Mouse (Mus musculus): ENCODE results near the gene Iqgap2. TPM values are rescaled to one million over a fixed set of nuclear protein-coding genes. Genes with fewer than 3 reads are reported as not detected.

Iqgap2 gene
- polyA plus RNA-seq, 1 experiment: 44.1 TPM

DNA sequence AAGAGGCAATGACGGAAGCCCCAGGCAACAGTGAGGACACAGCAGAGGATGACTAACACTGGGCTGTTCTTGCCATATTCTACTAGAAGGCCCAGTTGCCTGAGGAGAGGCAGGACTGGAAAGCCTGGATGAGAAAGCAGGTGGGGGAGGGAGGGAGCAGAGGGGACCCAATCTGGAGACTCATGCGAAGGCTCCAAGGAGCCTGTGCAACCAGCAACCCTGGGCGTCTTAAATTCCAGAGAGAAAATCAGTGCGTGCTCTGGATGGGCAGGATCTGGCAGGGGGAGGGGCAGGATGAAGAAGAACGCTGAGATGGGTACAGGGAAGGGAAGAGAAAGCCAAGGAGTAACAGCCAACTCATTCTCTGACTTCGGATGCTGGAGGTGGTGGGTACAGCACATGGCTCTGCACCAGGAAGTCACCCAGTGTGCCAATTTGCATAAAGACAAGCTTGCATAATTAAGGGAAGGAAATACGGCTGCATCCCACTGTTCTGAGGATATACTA lies 42.2 kb downstream of the Iqgap2 start:
- peaks cover 17% of the 10 kb centered on the region; the same call in 1 of the 2 replicates for H3K4me1 ChIP-seq (ENCODE audit: control insufficient read depth, insufficient read depth, insufficient read length, low read length)
- H3K27ac ChIP-seq (ENCODE audit: insufficient read depth, low read depth, low read length): no peak overlapping the region
- TF ChIP-seq POLR2A (IDR thresholded peaks at IDR 0.05; ENCODE audit: low read depth, low read length): no peak
- TF ChIP-seq CTCF (IDR thresholded peaks at IDR 0.05; ENCODE audit: extremely low read depth, insufficient read length, insufficient replicate concordance, low read depth, low read length): no peak
- H3K4me3 ChIP-seq (ENCODE audit: low read depth, low read length): no peak overlapping the region
- no peaks in the 10 kb centered on the region for H3K36me3 ChIP-seq (ENCODE audit: control insufficient read depth, insufficient read depth, low read length)
- WGBS: 78% methylated on average over 7 of the region's 7 CpGs
- H3K27me3 ChIP-seq (ENCODE audit: control insufficient read depth, insufficient read depth, low read length): no peaks in the 10 kb centered on the region

DNA sequence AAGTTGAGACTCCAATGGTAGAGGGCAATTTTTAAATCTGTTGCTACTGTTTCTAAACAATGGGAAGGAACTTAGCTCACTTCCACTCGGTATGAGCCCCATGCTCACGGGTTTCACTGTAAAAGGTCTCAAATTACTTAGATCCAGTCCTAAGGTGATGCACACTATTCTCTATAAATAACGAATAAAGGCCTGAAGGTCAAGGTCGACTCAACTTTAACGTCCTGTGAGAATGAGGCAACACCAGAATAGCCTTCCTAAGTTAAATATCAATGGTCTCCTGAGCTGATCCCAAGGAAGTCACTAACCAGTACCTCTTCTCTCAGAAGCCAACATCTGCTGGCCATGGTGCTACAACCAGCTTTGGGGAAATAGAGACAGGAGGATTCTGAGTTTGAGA lies 45.4 kb downstream of the Iqgap2 start:
- no peak for TF ChIP-seq POLR2A (IDR thresholded peaks at IDR 0.05; ENCODE audit: low read depth, low read length)
- TF ChIP-seq CTCF (IDR thresholded peaks at IDR 0.05; ENCODE audit: extremely low read depth, insufficient read length, insufficient replicate concordance, low read depth, low read length): no peak
- H3K36me3 ChIP-seq (ENCODE audit: control insufficient read depth, insufficient read depth, low read length): no peaks in the 10 kb centered on the region
- H3K27me3 ChIP-seq (ENCODE audit: control insufficient read depth, insufficient read depth, low read length): no peaks in the 10 kb centered on the region
- no peak overlapping the region for H3K4me3 ChIP-seq (ENCODE audit: low read depth, low read length)
- H3K27ac ChIP-seq (ENCODE audit: insufficient read depth, low read depth, low read length): no peak overlapping the region
- WGBS: 86% methylated on average over 5 of the region's 5 CpGs
- H3K4me1 ChIP-seq (ENCODE audit: control insufficient read depth, insufficient read depth, insufficient read length, low read length): peaks cover 16% of the 10 kb centered on the region; the same call in 1 of the 2 replicates

DNA sequence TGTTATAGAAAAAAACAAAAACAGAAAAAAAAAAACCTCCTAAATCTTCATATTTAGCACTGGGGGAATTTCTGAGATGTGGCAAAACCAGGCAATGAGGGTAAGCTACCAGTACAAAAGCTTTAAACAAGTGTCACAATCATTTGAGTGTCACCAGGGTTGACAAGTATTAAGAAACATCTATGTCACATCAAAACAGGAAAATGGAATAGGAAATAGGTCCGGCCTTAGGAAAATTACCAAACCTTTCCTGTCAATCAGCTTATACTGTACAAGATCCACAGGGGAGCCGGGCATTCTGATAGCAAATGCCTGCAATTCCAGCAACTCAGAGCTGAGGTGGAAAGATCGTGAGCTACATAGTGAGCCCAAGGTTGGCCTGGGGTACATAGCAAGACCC lies 46.8 kb downstream of the Iqgap2 start:
- Histone ChIP-seq H3K27me3 (ENCODE audit: control insufficient read depth, insufficient read depth, low read length) (no peaks in the 10 kb centered on the region), H3K36me3 (ENCODE audit: control insufficient read depth, insufficient read depth, low read length) (no peaks in the 10 kb centered on the region), H3K4me3 (ENCODE audit: low read depth, low read length) (no peak overlapping the region), H3K4me1 (ENCODE audit: control insufficient read depth, insufficient read depth, insufficient read length, low read length) (peaks cover 23% of the 10 kb centered on the region; the same call in 1 of the 2 replicates), H3K27ac (ENCODE audit: insufficient read depth, low read depth, low read length) (0 out of 2 replicates have a peak overlapping the region, but pooled peaks have one; percentile 14)
- TF ChIP-seq CTCF (IDR thresholded peaks at IDR 0.05; ENCODE audit: extremely low read depth, insufficient read length, insufficient replicate concordance, low read depth, low read length) (no peak), POLR2A (IDR thresholded peaks at IDR 0.05; ENCODE audit: low read depth, low read length) (no peak)
- 83% methylated on average over 3 of the region's 3 CpGs for WGBS

DNA sequence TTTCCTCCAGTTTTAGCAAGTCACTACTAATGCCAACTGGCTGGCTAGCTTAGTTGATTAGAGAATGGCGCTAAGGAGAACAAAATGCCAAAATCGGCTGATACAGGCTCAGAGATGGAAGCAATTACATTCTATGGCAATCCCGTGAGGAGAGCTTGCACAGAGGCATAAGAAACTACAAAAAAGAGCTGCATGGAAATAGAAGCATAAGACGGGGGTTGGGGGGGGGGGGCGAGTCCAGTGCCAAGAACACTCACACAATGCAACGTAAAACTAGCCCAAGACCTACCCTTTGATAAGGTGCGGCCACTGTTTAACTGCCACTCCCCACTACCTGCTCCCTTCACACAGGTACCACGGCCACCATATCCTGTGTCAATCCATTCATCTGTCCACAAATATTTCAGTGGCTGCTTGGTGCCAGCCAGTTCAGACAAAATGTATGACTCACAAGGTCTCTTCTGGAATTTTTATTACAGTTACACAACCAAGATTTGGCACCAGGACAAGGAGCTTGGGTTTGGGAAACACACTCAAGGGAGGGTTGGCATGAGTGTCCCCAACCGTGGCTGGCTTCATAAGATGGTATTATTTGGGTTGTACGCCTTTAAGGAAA lies 48.2 kb downstream of the Iqgap2 start:
- WGBS: 31% methylated on average over 10 of the region's 10 CpGs
- Histone ChIP-seq H3K36me3 (ENCODE audit: control insufficient read depth, insufficient read depth, low read length) (no peaks in the 10 kb centered on the region), H3K27ac (ENCODE audit: insufficient read depth, low read depth, low read length) (peak overlapping the region; percentile 90), H3K4me1 (ENCODE audit: control insufficient read depth, insufficient read depth, insufficient read length, low read length) (peaks cover 24% of the 10 kb centered on the region; the same call in 1 of the 2 replicates), H3K27me3 (ENCODE audit: control insufficient read depth, insufficient read depth, low read length) (no peaks in the 10 kb centered on the region), H3K4me3 (ENCODE audit: low read depth, low read length) (no peak overlapping the region)
- TF ChIP-seq POLR2A (IDR thresholded peaks at IDR 0.05; ENCODE audit: low read depth, low read length): no peak
- no peak for TF ChIP-seq CTCF (IDR thresholded peaks at IDR 0.05; ENCODE audit: extremely low read depth, insufficient read length, insufficient replicate concordance, low read depth, low read length)

DNA sequence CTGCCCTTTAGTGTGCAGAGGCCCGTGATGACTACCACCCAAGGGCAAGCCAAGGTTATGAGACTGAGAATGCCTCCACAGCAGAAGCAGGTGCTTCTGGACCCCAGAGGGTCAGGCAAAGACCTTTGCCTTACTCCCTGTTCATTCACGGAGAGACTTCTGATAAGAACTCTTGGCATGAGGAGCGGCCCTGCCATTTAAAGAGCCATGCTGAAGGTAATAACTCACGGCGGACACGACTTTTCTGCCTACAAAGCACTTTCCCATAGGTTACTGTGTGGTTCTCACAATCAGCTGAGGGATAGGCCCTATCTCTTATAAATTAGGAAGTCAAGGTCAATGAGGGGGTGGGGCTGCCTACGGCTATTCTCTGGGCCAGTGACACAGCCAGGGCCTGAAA lies 48.9 kb downstream of the Iqgap2 start:
- TF ChIP-seq CTCF (IDR thresholded peaks at IDR 0.05; ENCODE audit: extremely low read depth, insufficient read length, insufficient replicate concordance, low read depth, low read length) (no peak), POLR2A (IDR thresholded peaks at IDR 0.05; ENCODE audit: low read depth, low read length) (no peak)
- WGBS: 23% methylated on average over 7 of the region's 7 CpGs

DNA sequence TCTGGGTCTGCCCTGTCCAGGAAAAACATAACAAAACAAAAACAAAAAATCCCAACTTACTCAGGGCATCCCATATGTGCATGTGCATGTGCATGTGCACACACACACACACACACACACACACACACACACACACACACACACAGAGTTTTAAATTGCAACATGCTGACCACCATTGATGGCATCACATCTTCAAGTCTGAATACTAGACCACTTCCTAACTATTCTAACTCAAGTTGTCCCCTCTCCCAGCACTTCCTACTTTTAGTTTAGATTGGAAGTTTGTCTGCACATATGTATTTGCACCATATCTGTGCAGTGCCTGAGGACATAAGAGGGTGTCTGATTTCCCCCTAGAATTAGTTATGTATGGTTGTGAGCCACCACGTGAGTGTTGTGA lies 49.8 kb downstream of the Iqgap2 start:
- WGBS: 75% methylated on average over 1 of the region's 1 CpGs

More for the DNA sequence above, 48.9 kb downstream of the Iqgap2 start:
- Histone ChIP-seq H3K4me3 (ENCODE audit: low read depth, low read length) (no peak overlapping the region; the same call in 1 of the 2 replicates), H3K27ac (ENCODE audit: insufficient read depth, low read depth, low read length) (peak overlapping the region; percentile 51), H3K27me3 (ENCODE audit: control insufficient read depth, insufficient read depth, low read length) (no peaks in the 10 kb centered on the region), H3K4me1 (ENCODE audit: control insufficient read depth, insufficient read depth, insufficient read length, low read length) (peaks cover 27% of the 10 kb centered on the region; the same call in 1 of the 2 replicates), H3K36me3 (ENCODE audit: control insufficient read depth, insufficient read depth, low read length) (no peaks in the 10 kb centered on the region)

DNA sequence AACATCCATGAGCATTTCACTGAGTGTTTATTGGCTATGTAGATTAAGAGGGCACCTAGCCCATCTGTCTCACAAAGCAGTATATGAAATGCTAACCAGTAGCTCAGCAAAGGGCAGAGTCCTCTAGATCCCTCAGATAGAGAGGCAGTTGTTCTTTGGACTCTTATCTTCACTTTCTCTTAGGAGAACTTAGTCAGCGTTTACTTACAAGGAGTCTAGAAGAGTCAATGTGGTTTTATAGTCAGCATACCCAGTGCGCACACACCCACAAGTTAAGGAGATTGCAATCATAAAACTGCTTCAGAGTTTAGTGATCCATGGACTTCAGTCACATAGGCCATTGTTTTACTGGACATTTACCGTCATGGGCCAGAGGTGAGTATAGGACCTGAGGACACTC lies 54.8 kb downstream of the Iqgap2 start:
- Histone ChIP-seq H3K27me3 (ENCODE audit: control insufficient read depth, insufficient read depth, low read length) (no peaks in the 10 kb centered on the region), H3K27ac (ENCODE audit: insufficient read depth, low read depth, low read length) (peak overlapping the region; percentile 96), H3K36me3 (ENCODE audit: control insufficient read depth, insufficient read depth, low read length) (peaks cover 11% of the 10 kb centered on the region), H3K4me3 (ENCODE audit: low read depth, low read length) (no peak overlapping the region), H3K4me1 (ENCODE audit: control insufficient read depth, insufficient read depth, insufficient read length, low read length) (peaks cover 48% of the 10 kb centered on the region)
- 34% methylated on average over 3 of the region's 3 CpGs for WGBS
- TF ChIP-seq POLR2A (IDR thresholded peaks at IDR 0.05; ENCODE audit: low read depth, low read length) (no peak), CTCF (IDR thresholded peaks at IDR 0.05; ENCODE audit: extremely low read depth, insufficient read length, insufficient replicate concordance, low read depth, low read length) (no peak)

More for the DNA sequence above, 49.8 kb downstream of the Iqgap2 start:
- Histone ChIP-seq H3K27ac (ENCODE audit: insufficient read depth, low read depth, low read length) (peak overlapping the region; percentile 51), H3K4me1 (ENCODE audit: control insufficient read depth, insufficient read depth, insufficient read length, low read length) (peaks cover 33% of the 10 kb centered on the region; the same call in 1 of the 2 replicates), H3K36me3 (ENCODE audit: control insufficient read depth, insufficient read depth, low read length) (no peaks in the 10 kb centered on the region), H3K4me3 (ENCODE audit: low read depth, low read length) (no peak overlapping the region), H3K27me3 (ENCODE audit: control insufficient read depth, insufficient read depth, low read length) (no peaks in the 10 kb centered on the region)
- no peak for TF ChIP-seq POLR2A (IDR thresholded peaks at IDR 0.05; ENCODE audit: low read depth, low read length)
- no peak for TF ChIP-seq CTCF (IDR thresholded peaks at IDR 0.05; ENCODE audit: extremely low read depth, insufficient read length, insufficient replicate concordance, low read depth, low read length)
